Mouse (Mus musculus) gastrocnemius, postnatal 14 days (tissue): ENCODE measurements around the gene Itgb2l. TPM values are rescaled to one million over a fixed set of nuclear protein-coding genes. Genes with fewer than 3 reads are reported as not detected.
A peak's percentile ranks its signal among the peaks of the same experiment; 100 is the strongest.
"Not testable (repeated sequence)": the region's sequence is repeated elsewhere in the genome, so short reads cannot be mapped to it uniquely, and the experiment has no call there.

ENCODE experiments used
- DNase-seq: peaks from one replicate; pipeline ENCODE4 v3.0.0; 2021; ENCODE audit warnings: mixed read lengths
- intact Hi-C: fragments of 180-260 bp; cut with DNase I; formaldehyde crosslinking; loops from one replicate; pipeline ENCODE4 v1.15.1; 2025; ENCODE audit warnings: low total_unique reads
- long read RNA-seq, 2 experiments: library from polyadenylated mRNA; stranded (forward); transcript quantifications; one replicate each; pipeline ENCODE4 v2.0.0; 2021
- total RNA-seq, 2 experiments: library from RNA; stranded (reverse); gene quantifications; 2 replicates each; pipeline ENCODE4 v1.2.3; 2021

Itgb2l gene
- total RNA-seq, result not detected
- long read RNA-seq, experiment 1, result 0 reads
- long read RNA-seq, experiment 2, result 0 reads

DNA sequence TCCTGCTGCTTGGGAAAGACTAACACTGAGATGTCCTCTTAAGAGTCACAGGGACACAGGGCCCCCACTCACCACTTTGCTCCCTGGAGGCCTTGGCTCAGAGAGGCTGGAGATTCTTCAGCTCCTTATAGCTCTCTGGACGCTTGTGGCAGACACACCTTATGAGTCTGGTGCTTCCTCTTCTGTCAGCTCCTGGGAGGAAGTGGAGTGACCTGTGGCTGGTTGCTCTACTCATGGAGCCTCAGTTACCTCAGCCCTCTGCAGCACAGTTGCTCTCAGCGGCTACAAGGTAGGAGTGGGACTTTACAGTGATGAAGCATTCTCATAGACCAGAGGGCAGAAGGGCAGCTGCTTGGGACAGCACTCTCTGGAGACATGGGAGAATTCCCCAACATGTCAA lies at the start of gene Itgb2l:
Gene Itgb2l, minus strand, starts transcription at position 152 of the 400 bp plus-strand sequence.
- intact Hi-C loops, result no loop called here
- no peak for DNase-seq

DNA sequence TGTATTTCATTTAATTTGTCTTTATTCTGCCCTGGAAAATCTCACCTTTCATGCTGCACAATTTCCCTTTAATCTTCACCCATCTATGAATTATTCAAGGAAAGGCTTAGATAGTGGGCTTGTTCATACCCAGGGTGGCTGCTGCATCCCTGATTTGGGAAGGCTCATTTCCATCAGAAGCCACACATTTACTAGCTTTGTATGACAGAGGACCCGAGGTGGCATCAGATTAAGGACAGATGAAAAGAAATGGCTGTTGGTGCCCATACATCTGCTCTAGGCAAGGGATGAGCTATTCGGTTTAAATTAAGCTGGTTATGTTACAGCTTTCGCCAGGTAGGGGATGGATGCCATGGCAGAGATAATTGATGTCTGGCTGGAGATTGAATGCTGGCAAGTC lies 48.1 kb upstream of the Itgb2l start:
- no peak for DNase-seq
- intact Hi-C loops, result no loop called here

GRCm38 (mm10) chr16:96488038-96488437 lies 44.6 kb upstream of the Itgb2l start:
- intact Hi-C loops, result no loop called here
- DNase-seq, result no peak

GRCm38 (mm10) chr16:96487007-96487684 lies 43.7 kb upstream of the Itgb2l start:
- no peak for DNase-seq
- intact Hi-C loops, result no loop called here

- intact Hi-C loops, result no loop called here
- no peak for DNase-seq
Observed at GRCm38 (mm10) chr16:96481791-96482190, 38.4 kb upstream of the Itgb2l start.

DNA sequence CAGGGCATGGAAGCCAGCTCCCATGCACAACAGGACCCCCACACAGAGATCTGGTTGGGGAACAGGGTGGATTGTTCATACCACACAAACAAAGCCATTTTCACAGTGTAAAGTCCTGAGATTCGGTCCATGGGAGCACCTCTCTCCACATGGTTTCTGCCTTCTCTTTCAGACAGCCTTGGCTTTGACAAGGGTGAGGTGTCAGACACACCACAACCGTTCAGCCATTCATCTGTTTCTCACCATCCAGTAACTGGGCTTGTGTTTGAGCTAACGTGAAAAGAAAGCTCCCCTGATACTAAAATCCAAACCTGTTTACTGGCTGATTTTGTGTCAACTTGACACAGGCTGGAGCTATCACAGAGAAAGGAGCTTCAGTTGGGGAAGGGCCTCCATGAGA lies 30.8 kb upstream of the Itgb2l start:
- intact Hi-C loops, result no loop called here
- DNase-seq, result no peak

- intact Hi-C loops, result no loop called here
- DNase-seq, result no peak
Observed at GRCm38 (mm10) chr16:96472816-96473215, 29.4 kb upstream of the Itgb2l start.

- no peak for DNase-seq
- intact Hi-C loops, result no loop called here
Observed at GRCm38 (mm10) chr16:96472361-96472760, 28.9 kb upstream of the Itgb2l start.

DNA sequence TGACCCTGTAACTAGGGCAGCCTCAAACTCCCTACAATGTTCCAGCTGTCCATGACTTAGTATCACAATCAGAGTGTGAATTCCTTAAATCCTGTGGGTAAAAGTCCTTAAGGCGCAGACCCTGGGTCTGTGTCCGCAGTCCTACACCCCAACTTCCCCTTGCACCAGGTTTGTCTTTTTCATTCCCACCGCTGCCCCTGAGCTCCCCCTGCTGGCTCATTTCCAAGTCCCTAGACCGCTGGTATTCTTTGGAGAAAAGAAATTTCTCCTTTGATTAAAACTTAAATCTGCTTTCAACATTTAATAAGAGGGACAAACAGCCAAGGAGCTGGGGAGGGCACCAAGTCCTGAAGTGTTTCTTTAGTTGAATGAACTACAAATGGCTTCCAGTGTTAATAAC lies 26.2 kb upstream of the Itgb2l start:
- intact Hi-C loops, result loop anchor here (2.0 to 10.0 kb wide), 2 partner anchors 145 to 201 kb away; no protein-coding TSS in a partner anchor
- DNase-seq, result no peak

DNA sequence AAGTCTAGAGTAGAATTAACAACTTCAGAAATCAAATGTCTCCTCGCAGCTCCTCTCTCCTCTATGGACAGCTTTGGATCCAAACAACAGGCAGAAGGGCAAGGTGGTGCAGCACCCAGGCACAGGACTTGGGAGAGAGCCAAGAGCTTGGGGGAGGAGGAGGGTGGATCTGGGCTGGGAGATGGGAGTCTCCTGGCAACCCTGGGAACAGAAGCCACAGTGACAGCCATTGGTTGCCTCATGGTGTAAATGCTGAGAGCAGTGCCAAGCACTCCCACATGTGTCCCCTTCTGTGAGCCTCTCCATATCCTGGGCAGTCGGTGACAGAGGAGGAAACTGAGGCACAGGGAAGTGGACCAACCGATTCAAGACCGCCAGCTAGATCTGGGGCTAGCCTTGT lies 25.3 kb upstream of the Itgb2l start:
- intact Hi-C loops, result loop anchor here (2.0 to 10.0 kb wide), 2 partner anchors 146 to 202 kb away; no protein-coding TSS in a partner anchor
- no peak for DNase-seq

- intact Hi-C loops, result loop anchor here (2.0 to 10.0 kb wide), 2 partner anchors 147 to 203 kb away; no protein-coding TSS in a partner anchor
- DNase-seq, result no peak
Observed at GRCm38 (mm10) chr16:96468011-96468410, 24.6 kb upstream of the Itgb2l start.

GRCm38 (mm10) chr16:96467445-96467844 lies 24.0 kb upstream of the Itgb2l start, which contains the start of gene Pcp4:
Gene Pcp4, plus strand, starts transcription at chr16:96467606.
- peak; percentile 32 for DNase-seq
- intact Hi-C loops, result loop anchor here (10.0 kb wide), 1 partner anchor 147 kb away; no protein-coding TSS in a partner anchor

DNA sequence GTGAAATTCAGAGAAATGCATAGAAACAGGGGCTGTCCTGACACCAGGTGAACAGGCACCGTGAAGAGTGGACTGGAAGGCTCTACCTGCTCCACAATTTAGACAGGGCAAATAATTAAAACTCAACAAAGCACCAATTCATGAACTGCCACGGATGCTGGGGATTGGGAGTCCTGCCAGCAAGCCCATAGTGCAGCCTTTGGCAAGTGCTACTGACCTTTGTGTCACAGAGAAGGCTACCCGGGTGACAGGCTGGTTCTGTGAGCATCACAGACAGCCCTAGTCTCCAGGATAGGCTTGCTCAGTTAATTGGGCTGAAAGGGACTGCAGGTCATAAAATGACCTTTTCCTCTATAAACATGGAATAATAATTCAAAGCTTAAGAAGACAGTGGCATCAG lies 17.4 kb upstream of the Itgb2l start:
- DNase-seq, result no peak
- intact Hi-C loops, result loop anchor here (10.0 kb wide), 1 partner anchor 154 kb away; no protein-coding TSS in a partner anchor

- intact Hi-C loops, result no loop called here
- no peak for DNase-seq
Observed at GRCm38 (mm10) chr16:96459356-96459755, 15.9 kb upstream of the Itgb2l start.

DNA sequence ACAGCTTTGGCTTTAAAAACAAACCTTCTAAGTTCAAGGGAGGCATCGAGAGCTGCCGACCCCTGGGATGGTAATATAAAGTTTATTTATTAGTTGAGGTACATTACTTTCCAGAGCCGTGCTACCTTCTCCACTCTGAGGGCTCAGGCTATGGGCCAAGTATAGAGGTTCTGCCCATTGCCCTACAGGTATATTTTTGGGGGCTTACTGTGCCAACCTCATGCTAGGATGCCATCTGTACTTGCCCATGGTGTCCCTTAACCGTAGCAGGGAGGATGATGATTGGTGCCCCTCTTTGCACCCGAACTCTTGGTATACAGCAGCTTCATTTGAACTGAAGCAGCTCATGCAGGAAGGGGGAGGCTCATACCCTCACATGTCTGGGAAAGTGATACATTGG lies 14.2 kb upstream of the Itgb2l start:
- intact Hi-C loops, result no loop called here
- no peak for DNase-seq

- DNase-seq, result no peak
- intact Hi-C loops, result no loop called here
Observed at GRCm38 (mm10) chr16:96454086-96454485, 10.7 kb upstream of the Itgb2l start.

GRCm38 (mm10) chr16:96450871-96451270 lies 7.5 kb upstream of the Itgb2l start:
- DNase-seq, intact Hi-C loops: not testable (repeated sequence)

- intact Hi-C loops, result no loop called here
- DNase-seq, result no peak
Observed at GRCm38 (mm10) chr16:96441826-96442225, 1.6 kb downstream of the Itgb2l start.

- intact Hi-C loops, result no loop called here
Observed at GRCm38 (mm10) chr16:96440871-96441270, 2.5 kb downstream of the Itgb2l start.

DNA sequence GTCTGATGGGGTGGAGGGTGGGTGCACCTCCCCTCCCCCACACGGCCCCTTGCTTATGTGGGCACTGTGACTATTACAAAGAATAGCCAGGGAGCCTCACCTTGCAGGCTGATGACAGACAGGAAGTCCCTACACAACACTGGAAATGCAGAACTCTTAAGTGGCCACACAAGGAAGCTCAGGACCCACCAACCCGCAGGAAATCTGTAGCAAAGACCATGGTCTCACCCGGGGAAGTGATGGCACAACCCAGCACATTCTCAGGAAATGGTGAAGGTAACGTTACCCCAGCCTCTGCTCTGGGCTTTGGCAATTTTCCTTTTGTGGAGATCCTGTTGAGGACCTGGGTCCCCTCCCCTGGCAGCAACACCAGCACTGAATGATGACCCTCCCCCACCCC lies 3.7 kb downstream of the Itgb2l start:
- intact Hi-C loops, result no loop called here
- no peak for DNase-seq

More at GRCm38 (mm10) chr16:96440871-96441270, 2.5 kb downstream of the Itgb2l start:
- no peak for DNase-seq

DNA sequence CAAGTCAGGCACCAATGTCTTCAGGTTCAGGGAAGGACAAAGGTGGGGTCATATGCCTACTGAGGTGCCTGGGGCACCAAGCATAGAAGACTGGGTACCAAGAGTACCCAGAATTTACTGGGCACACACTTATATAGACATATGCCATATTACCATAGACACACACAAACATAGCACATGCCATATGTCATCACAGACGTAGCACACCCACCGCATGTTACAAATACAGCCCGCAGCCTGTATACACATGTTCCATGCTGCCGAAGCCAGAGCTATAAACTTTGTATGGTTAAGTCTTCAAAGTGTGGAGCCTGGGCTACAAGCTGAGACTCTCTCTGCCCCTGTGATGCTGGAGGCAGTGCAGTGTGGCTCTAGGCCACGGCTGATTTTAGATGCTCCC lies 4.5 kb downstream of the Itgb2l start:
- intact Hi-C loops, result no loop called here
- DNase-seq, result no peak
